Mouse (Mus musculus) left cerebral cortex, postnatal 25 days (tissue): ENCODE results near the gene Cfap65. TPM values are rescaled to one million over a fixed set of nuclear protein-coding genes. Genes with fewer than 3 reads are reported as not detected.

ENCODE experiments used
- DNase-seq, 2 experiments: peaks; one replicate each; pipeline ENCODE4 v3.0.0; 2022; ENCODE audit warnings: low spot score in 2 of 2, mixed read lengths in 1 of 2
- intact Hi-C: fragments of 180-260 bp; cut with DNase I; formaldehyde crosslinking; loops from one replicate; pipeline ENCODE4 v1.15.1; 2025
- total RNA-seq, 2 experiments: library from RNA; stranded (reverse); gene quantifications; 2 replicates each; pipeline ENCODE4 v1.2.3; 2021

The Cfap65 gene
- total RNA-seq, 2 experiments from 2014 or later: 2.1 to 2.4 TPM

- intact Hi-C loops: no loop called here
Measured at GRCm38 (mm10) chr1:74941651-74942360, 6.4 kb upstream of the Cfap65 start.

GRCm38 (mm10) chr1:74939762-74940161, 4.4 kb upstream of the Cfap65 start:
- intact Hi-C loops: no loop called here

More at GRCm38 (mm10) chr1:74941651-74942360, 6.4 kb upstream of the Cfap65 start:
- DNase-seq: no peak

DNA sequence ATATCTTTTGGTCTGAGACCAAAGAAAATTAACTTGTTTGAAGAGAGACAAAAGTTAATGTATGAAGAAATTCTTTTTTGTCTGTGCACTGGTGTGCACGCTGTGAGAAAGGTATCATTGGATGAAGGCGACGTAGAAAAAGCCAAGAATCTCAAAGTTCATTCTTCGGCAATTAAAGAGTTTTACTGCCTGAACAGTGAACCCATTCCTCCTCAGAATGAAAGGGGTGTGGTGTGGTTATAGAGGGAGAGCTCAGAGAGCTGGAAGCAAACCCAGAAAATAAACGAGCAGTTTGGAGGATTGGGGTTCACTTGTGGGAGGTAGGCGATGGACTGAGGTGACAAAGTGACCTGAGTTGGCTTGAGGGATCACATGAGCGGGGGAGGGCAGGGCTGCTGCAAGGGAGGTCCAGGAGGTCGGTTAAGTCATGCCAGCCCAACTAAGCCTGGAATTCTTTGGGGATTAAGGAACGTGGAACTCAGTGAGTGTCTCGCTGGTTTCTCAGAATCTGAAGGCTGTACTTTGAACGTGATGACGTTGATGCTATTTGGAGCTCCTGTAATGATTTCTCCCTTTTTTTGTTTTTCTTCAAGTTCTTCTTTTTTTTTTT, 927 bp upstream of the Cfap65 start:
- intact Hi-C loops: no loop called here

More at GRCm38 (mm10) chr1:74939762-74940161, 4.4 kb upstream of the Cfap65 start:
- no peak for DNase-seq

GRCm38 (mm10) chr1:74927621-74928296, 7.6 kb downstream of the Cfap65 start:
- DNase-seq: no peak
- intact Hi-C loops: loop anchor here (2.0 kb wide), 1 partner anchor 89 kb away; no protein-coding TSS in a partner anchor

More for the DNA sequence above, 927 bp upstream of the Cfap65 start:
- no peak for DNase-seq

DNA sequence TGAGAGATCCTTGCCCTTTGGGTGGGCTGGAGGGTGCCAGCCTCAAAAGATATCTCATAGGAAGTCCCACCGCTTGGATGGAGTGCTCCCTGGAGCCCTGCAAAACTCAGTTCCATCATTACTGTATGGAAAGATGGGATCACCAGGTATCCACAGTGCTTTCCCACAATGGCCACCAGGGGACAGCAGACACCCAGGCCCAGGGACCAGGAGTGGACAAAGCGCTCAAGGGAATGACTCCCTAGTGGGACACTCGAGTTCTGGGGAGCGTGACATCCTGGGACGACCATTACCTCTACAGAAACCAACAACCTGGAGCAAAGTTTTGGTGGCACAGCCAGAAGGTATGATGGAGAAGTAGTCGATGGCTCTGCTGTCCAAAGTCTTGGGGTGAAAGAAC, 8.7 kb downstream of the Cfap65 start:
- peak in 1 of 2 experiments; percentile 49 for DNase-seq
- intact Hi-C loops: loop anchor here (2.0 kb wide), 1 partner anchor 90 kb away; no protein-coding TSS in a partner anchor

GRCm38 (mm10) chr1:74924464-74924863, 10.9 kb downstream of the Cfap65 start:
- intact Hi-C loops: no loop called here
- DNase-seq: no peak

DNA sequence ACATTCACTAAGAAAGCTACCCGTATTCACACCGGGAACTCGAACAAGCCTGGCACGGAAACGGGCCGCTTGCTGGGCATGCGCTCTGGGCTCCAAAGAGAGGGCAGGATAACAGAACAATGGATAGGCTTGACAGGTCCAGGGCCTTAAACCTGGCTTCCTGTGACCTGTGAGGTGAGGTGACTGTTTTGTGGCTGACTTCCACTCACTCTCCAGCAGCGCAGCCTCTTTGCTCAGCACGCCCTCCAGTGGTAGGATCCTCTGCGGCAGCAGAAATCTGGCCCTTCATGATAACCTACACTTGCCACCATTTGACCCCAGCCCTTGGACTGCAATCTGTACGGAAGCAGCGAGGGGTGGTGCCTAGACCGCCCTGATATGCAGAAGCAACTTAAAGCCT, 19.7 kb downstream of the Cfap65 start:
- DNase-seq: no peak
- intact Hi-C loops: no loop called here

DNA sequence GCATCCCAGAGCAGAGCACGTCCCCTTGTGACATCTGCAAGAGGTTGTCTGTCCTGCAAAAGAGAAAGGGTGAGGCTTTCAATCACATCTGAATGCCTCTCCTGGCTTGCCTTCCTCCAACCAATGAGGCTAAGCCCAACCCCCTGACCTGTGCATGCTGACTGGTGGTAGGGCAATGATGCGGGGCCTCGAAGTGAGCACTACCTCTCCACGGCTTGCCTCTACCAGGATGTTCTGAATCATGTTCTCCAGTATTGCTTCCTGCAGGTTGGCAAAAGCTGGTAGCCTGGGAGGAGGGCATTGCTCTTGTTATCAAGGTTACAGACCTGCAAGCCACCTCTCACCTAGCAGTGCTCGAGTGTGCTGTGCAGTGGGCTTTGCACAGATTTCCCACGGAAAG, 33.2 kb downstream of the Cfap65 start:
- intact Hi-C loops: no loop called here
- DNase-seq: no peak

DNA sequence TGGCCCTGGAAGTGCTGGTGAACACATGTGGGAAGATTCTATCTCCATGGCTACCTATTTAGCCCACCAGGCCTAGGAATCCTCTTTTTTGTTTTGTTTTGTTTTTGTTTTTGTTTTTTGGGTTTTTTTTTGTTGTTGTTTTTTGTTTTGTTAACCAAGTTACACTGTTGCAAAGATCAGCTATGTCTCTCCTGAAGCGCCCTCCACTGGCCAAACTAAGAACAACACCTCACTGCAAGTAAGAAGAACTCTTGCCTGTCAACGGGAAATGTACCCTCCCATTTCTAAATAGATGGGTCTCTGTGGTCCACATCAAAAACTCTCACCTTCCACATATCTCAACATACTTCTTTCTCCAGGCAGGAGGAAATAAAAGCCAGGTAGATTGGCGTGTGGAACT, 33.7 kb downstream of the Cfap65 start:
- intact Hi-C loops: no loop called here
- DNase-seq: peak; percentile 36 to 52

DNA sequence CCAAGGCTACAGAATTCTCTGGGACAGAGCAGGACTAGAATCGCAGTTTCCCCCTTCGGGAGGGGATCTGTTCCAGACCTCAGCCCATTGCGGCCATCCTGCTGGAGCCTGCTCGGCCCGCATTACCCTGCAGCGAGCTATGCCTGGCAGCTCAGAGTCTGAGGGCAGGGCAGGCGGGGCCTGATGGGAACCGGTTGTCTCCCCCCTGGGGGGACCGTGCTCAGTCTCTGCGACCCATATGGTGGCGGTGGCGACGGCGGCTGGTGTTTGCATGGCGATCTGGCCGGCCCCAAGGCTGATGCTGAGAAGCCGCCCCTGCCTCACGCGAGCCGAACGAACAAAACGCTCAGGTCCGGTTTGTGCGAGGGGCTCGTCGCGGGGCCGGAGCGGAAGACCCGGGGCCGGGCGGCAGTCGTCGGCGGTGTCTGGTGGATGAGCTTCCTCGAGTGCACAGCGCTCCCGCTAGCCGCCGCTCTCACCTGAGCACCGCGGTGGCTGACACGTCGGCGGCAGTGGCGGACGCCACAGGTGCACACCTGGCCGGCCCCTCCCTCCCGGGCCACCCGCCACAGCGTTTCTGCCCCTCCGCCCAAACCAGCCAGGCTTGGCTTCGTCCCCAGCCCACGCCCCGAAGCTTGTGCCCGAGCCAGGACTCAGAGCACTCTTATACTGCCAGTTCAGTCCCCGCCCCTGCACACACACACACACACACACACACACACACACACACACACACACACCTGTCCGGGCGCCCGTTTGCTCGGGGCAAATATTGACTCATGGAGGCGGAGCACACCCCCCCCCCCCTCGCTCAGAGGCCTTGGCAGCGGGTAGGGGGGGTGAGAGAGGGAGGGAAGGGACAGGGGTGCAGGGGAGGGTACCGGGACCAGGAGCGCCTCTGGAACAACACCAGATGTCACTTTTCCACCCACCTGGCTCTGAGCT, 34.8 kb downstream of the Cfap65 start:
- intact Hi-C loops: no loop called here
- no peak for DNase-seq

GRCm38 (mm10) chr1:74898656-74899431, 36.6 kb downstream of the Cfap65 start:
- DNase-seq: no peak
- intact Hi-C loops: no loop called here

DNA sequence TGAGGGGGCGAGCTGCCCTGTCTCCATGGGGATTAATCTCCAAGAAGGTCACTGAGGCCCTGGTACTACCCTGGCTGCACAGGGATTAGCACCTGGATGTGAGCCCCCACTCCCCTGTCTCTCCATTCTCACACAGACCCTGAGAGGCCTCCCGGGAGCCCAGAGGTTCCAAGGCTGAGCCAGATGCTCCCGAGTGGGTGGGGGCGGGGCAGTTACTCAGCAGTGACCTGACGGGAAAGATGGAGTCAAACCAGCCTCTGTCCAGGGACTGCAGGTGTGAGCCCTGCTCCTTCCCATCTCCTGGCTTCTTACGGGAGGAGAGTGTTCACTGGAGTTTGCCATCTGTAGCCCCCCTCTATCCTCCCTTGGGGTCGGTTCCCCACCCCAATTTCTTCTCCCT, 37.4 kb downstream of the Cfap65 start:
- no peak for DNase-seq
- intact Hi-C loops: no loop called here

DNA sequence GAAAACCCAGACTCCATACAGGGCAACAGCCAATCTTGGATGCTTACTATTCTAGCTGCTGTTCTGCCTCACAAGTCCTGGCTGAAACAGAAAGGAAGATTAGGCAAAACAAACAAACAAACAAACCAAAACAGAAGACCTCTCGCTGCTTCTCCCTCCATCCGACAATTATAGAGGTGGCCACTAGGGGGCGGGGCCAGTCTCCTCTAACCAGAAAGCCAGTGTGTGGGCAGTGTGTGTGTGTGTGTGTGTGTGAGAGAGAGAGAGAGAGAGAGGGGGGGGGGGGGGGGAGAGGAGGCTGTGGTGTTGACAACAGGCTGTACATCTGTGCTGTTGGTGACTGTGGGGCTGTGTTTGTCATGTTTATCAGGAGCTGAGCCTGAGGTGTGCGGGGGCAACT, 40.4 kb downstream of the Cfap65 start:
- peak; percentile 61 to 66 for DNase-seq
- intact Hi-C loops: no loop called here

GRCm38 (mm10) chr1:74893134-74893855, 42.1 kb downstream of the Cfap65 start, which contains the start of gene Cryba2:
Gene Cryba2, minus strand, starts transcription at chr1:74893143.
- peak; percentile 42 to 68 for DNase-seq

DNA sequence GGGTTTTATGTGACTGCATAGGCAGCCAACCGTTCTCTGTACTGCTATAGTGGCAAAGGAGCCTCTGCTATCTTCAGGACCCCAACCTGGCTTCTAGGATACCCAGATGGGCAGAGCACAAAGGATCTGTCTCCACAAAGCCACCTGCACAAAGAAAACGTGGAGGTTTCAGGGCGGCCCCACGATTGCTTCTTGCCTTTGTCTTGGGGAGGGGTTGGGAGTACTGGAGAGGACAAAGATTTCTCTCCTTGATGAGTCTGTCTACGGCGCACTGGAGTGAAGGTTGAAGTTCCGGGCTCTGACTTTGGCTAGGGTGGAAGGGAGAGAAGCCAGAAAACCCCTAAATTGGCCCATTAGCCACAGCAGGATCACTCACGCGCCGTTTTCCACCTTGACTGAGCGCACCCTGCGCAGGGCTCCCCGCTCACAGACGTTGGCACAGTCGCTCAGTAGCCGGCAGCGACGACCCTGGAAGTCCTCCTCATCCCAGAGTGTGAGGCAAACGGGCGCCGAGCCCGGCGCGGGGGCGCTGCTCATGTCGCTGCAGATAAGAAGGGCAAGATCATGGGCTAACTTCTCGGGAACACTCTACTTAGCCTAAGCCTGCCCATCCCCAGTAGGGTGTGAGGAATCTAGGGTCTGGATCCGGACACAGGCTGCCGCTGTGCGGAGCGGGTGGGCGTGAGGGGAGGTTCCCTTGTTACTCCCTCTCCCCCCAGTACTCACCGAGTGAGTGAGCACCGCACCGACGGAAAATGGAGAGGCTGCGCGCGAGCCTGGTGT, 42.9 kb downstream of the Cfap65 start:
- DNase-seq: no peak
- intact Hi-C loops: no loop called here

More at GRCm38 (mm10) chr1:74893134-74893855, 42.1 kb downstream of the Cfap65 start, which contains the start of gene Cryba2:
- intact Hi-C loops: no loop called here

GRCm38 (mm10) chr1:74891513-74891912, 43.9 kb downstream of the Cfap65 start:
- no peak for DNase-seq
- intact Hi-C loops: no loop called here

GRCm38 (mm10) chr1:74885369-74886042, 49.9 kb downstream of the Cfap65 start, which contains the start of gene Fev:
Gene Fev, minus strand, starts transcription at chr1:74885419.
- no peak for DNase-seq
- intact Hi-C loops: no loop called here
